Mouse (Mus musculus): ENCODE data around the gene Fam174a. TPM values are rescaled to one million over a fixed set of nuclear protein-coding genes. Genes with fewer than 3 reads are reported as not detected.

The Fam174a gene
- polyA plus RNA-seq, 1 experiment from 2014 or later, result 21.2 TPM

GRCm38 (mm10) chr1:95366616-95367373, 53.4 kb downstream of the Fam174a start:
- Histone ChIP-seq H3K4me1 (replicated peaks; ENCODE audit: control insufficient read depth, insufficient read depth, low read length) (no peaks in the 10 kb centered on the region), H3K27me3 (replicated peaks; ENCODE audit: control insufficient read depth, insufficient read depth, low read length) (no peaks in the 10 kb centered on the region), H3K9ac (ENCODE audit: low read length) (no peak overlapping the region), H3K9me3 (ENCODE audit: control insufficient read depth, low read length) (no peaks in the 10 kb centered on the region), H3K4me2 (ENCODE audit: low read length) (no peak overlapping the region), H3K27ac (ENCODE audit: low read depth) (no peak overlapping the region), H3K4me3 (ENCODE audit: low read depth, low read length) (no peak overlapping the region), H3K36me3 (ENCODE audit: control insufficient read depth, insufficient read depth, low read length) (no peaks in the 10 kb centered on the region)
- WGBS, result 76% methylated on average over 4 of the region's 4 CpGs
- ATAC-seq (replicated peaks; ENCODE audit: low FRiP score, low TSS enrichment, low read depth), result no peak
- no peak for DNase-seq (ENCODE audit: low spot score)

GRCm38 (mm10) chr1:95367748-95368147, 54.3 kb downstream of the Fam174a start:
- Histone ChIP-seq H3K36me3 (ENCODE audit: control insufficient read depth, insufficient read depth, low read length) (no peaks in the 10 kb centered on the region), H3K9ac (ENCODE audit: low read length) (no peak overlapping the region), H3K9me3 (ENCODE audit: control insufficient read depth, low read length) (no peaks in the 10 kb centered on the region), H3K4me3 (ENCODE audit: low read depth, low read length) (no peak overlapping the region), H3K27ac (ENCODE audit: low read depth) (no peak overlapping the region), H3K4me2 (ENCODE audit: low read length) (no peak overlapping the region), H3K27me3 (replicated peaks; ENCODE audit: control insufficient read depth, insufficient read depth, low read length) (no peaks in the 10 kb centered on the region), H3K4me1 (replicated peaks; ENCODE audit: control insufficient read depth, insufficient read depth, low read length) (no peaks in the 10 kb centered on the region)
- no peak for ATAC-seq (replicated peaks; ENCODE audit: low FRiP score, low TSS enrichment, low read depth)
- DNase-seq (ENCODE audit: low spot score), result no peak
- WGBS, result 84% methylated on average over 4 of the region's 4 CpGs

GRCm38 (mm10) chr1:95375443-95375842, 62.0 kb downstream of the Fam174a start:
- Histone ChIP-seq H3K9me3 (ENCODE audit: control insufficient read depth, low read length) (no peaks in the 10 kb centered on the region), H3K9ac (ENCODE audit: low read length) (no peak overlapping the region), H3K27me3 (replicated peaks; ENCODE audit: control insufficient read depth, insufficient read depth, low read length) (no peaks in the 10 kb centered on the region), H3K4me3 (ENCODE audit: low read depth, low read length) (no peak overlapping the region), H3K4me2 (ENCODE audit: low read length) (no peak overlapping the region), H3K4me1 (replicated peaks; ENCODE audit: control insufficient read depth, insufficient read depth, low read length) (no peaks in the 10 kb centered on the region), H3K27ac (ENCODE audit: low read depth) (no peak overlapping the region), H3K36me3 (ENCODE audit: control insufficient read depth, insufficient read depth, low read length) (no peaks in the 10 kb centered on the region)
- no peak for ATAC-seq (replicated peaks; ENCODE audit: low FRiP score, low TSS enrichment, low read depth)
- 73% methylated on average over 6 of the region's 6 CpGs for WGBS
- no peak for DNase-seq (ENCODE audit: low spot score)

- H3K27me3 ChIP-seq (replicated peaks; ENCODE audit: control insufficient read depth, insufficient read depth, low read length), result no peaks in the 10 kb centered on the region
- no peak overlapping the region for H3K9ac ChIP-seq (ENCODE audit: low read length)
- DNase-seq (ENCODE audit: low spot score) (no peak), ATAC-seq (replicated peaks; ENCODE audit: low FRiP score, low TSS enrichment, low read depth) (no peak)
- no peak overlapping the region for H3K27ac ChIP-seq (ENCODE audit: low read depth)
- no peak overlapping the region for H3K4me2 ChIP-seq (ENCODE audit: low read length)
- H3K36me3 ChIP-seq (ENCODE audit: control insufficient read depth, insufficient read depth, low read length), result no peaks in the 10 kb centered on the region
- no peaks in the 10 kb centered on the region for H3K9me3 ChIP-seq (ENCODE audit: control insufficient read depth, low read length)
- no peaks in the 10 kb centered on the region for H3K4me1 ChIP-seq (replicated peaks; ENCODE audit: control insufficient read depth, insufficient read depth, low read length)
- no peak overlapping the region for H3K4me3 ChIP-seq (ENCODE audit: low read depth, low read length)
- 74% methylated on average over 2 of the region's 2 CpGs for WGBS
Observed at GRCm38 (mm10) chr1:95381028-95381427, 67.6 kb downstream of the Fam174a start.
